Mouse (Mus musculus): Measurements from ENCODE around the gene Tldc2.

The Tldc2 gene

DNA sequence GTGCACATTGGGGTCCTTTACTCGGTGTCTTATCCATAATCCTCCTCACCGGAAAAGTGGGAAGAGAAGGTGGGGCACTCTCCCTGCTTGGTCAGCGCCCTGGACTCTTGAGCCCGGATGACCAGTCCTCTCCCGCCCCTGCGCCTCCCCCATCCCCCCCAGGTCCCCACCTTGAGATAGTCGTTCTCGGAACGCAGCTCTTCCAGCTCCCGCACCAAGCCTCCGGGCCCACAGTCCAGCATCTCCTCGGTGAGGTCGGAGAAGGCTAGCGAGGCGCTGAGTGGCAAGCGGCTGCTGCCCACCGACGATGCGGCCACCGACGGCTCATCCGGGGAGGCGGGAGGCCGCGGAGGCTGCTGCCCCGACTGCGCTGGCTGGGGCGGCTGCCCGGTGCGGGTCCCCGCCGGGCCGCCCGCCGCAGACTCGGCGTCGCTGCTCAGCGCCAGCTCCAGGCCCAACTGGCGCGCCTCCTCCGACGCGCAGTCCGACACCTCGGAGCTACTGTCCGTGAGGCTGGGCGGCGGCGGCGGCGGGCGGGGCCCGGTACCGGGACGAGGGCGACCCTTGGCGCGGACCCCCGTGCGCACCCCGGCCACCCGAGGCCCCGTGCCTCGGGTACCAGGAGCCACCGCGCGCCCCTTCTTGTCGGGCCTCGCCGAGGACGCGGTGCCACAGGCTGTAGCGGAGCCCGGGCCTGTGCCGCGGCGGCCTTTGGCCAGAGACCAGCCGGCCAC, 8.6 kb upstream of the Tldc2 start:
- DNase-seq (ENCODE audit: low spot score in 2 of 2) = no peak

DNA sequence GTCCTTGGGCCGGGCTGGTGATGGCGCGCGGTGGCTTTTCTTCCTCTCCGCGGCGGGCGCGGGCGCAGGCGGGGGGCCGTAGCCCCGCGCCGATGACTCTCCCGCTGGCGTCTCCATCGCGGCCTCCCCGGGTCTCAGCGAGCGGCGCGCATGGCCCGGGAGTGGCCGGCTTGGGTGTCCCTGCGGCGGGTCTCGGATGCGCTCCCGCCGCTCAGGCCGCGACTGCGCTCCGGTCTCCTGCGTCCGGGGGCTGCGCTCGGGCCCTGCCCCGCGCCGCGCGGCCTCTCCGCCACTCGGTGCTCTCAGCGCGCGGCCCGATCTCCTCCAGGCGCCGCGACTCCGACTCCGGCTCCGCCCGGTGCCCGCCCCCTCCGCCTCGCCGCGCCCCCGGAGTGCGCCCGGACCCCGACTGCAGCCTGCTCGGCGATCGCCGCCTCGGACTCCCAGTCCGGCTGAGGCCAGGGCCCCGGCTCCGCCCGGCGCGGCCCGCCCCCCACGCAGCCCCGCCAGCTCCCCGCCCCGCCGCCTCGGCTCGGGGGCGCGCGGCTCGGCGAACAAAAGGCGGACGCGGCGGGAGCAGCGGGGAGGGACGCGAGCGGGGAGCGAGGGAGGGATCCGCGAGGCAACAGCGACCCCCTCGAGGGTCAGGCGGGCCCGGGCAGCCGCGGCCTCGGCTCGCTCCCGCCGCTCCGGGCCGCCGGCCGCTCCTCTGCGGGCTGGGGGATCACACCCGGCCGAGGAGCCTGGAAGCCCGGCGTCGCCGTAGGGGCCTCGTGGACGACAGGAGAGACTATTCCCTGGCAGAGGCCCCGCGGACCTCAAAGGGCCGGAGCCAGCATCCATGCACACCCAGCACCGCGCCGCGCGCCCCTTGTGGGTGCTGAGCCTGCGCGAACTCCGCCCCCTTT, 7.8 kb upstream of the Tldc2 start, which contains the start of gene Soga1:
Gene Soga1, minus strand, starts transcription at position 462 of the 908 bp plus-strand sequence.
- peak in 1 of 2 experiments; percentile 73 for DNase-seq (ENCODE audit: low spot score in 2 of 2)

- DNase-seq (ENCODE audit: low spot score in 2 of 2) = no peak
Observed at GRCm38 (mm10) chr2:157079701-157080180, 7.1 kb upstream of the Tldc2 start.

DNA sequence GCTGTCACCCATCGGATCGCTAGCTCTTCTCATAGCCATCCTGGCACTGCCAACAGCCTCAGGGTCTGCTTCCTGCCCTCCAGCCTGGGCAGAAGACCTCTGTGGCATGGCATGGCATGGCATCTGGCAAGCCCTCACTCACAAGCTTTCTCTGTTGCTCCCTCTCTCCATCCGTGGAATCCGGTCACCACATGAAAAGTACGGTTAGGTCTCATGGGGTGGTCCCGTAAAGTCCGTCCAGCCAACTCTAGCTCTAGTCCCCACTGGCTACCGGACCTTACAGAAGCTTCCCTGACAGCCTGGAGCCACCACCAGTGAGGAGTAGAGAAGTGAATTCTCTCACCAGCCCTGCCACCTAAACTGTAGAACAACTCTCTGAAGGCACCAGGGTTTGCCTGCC, 5.5 kb upstream of the Tldc2 start:
- no peak for DNase-seq (ENCODE audit: low spot score in 2 of 2)

GRCm38 (mm10) chr2:157081960-157082359, 4.9 kb upstream of the Tldc2 start:
- DNase-seq (ENCODE audit: low spot score in 2 of 2) = no peak

GRCm38 (mm10) chr2:157084831-157085585, 1.8 kb upstream of the Tldc2 start:
- DNase-seq (ENCODE audit: low spot score in 2 of 2) = no peak

GRCm38 (mm10) chr2:157087536-157088317, 872 bp downstream of the Tldc2 start:
- peak; percentile 78 to 79 for DNase-seq (ENCODE audit: low spot score in 2 of 2)

DNA sequence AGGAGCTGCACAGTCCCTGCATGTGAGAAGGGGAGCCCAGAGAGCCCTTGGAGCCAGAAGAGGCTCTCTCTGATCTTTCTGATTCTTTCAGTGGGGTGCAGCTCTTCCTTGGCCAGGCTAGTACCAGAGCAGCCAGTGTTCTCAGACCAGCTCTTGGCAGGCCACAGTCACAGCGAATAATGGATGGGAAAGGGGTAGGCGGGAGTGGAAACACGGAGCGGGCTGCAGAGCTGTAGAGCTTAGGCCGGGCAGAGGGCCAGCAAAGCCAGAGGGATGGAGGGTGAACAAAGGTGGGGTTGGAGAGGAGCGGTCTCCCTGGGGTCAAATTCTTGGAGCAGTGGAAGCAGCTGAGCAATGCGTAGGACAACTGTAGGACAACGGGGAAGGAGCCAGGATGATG, 5.2 kb downstream of the Tldc2 start:
- no peak for DNase-seq (ENCODE audit: low spot score in 2 of 2)

DNA sequence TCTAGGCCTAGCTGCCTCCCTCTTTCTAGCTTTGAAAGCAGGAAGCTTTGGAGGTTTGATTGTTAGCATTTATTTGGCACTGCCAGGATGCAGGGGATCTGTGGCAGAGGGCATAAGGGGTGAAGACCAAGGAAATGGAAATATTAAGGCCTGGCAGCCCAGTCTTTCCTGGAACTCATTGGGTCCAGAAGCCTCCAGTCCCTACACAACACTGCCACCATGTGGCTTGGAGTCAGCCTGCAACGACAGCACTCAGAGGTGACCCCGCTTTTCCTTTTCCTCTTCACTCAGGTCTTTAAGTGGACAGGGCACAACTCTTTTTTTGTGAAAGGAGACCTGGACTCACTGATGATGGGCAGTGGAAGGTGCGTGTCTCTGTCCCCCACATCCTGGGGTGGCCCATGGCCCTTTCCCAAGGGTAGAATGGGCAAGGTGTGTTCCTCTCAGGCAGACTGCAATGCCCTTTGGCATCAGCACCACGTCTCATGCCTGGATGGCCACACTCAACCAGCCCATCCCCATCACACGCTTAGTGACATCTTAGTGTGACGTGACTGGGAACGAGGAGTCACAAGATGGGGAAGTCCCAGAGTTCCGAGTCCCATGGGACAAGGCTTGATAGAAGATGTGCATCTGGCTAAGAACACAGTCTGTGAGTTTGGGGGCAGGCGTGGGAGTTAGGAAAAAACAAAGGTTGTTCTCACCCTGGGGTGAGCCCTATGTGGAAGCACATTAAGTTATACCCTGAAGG, 8.3 kb downstream of the Tldc2 start:
- DNase-seq (ENCODE audit: low spot score in 2 of 2) = peak in 1 of 2 experiments; percentile 65

GRCm38 (mm10) chr2:157099532-157100318, 12.9 kb downstream of the Tldc2 start:
- DNase-seq (ENCODE audit: low spot score in 2 of 2) = no peak

DNA sequence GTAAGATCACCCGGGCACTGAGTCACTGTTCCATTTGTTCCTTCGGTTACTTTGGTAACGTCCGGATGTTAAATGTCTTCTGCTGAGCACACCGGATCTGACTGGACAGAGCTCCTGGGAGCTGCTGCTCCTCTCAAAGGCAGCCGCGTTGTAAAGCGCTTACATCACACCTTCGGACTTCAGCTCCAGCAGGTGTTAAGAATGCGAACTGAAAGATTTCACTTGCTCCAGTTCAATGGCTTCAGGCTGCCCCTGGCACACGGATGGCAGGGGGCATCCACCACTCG, 13.4 kb downstream of the Tldc2 start:
- no peak for DNase-seq (ENCODE audit: low spot score in 2 of 2)

- no peak for DNase-seq (ENCODE audit: low spot score in 2 of 2)
Observed at GRCm38 (mm10) chr2:157101650-157102049, 14.8 kb downstream of the Tldc2 start.

DNA sequence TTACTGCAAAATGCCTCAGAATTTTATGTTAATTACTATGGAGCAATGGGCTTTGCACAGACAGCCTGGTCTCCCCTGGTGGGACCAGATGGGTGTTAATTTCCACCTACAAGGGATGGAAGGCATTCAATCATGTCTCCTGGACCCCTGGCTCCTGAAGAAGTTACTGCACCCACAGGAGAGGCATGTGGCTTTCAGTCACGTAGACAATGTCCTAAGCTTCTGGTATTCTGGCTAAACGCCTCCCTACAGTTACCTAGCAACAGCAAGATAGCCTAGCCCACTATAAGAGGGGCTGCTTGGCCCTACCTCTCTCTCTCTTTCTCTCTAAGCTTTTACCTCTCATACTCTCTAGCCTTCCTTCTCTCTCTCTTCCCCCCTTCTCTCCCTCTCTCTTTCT, 15.4 kb downstream of the Tldc2 start:
- DNase-seq (ENCODE audit: low spot score in 2 of 2) = no peak

GRCm38 (mm10) chr2:157104454-157104853, 17.6 kb downstream of the Tldc2 start:
- DNase-seq (ENCODE audit: low spot score in 2 of 2) = no peak

DNA sequence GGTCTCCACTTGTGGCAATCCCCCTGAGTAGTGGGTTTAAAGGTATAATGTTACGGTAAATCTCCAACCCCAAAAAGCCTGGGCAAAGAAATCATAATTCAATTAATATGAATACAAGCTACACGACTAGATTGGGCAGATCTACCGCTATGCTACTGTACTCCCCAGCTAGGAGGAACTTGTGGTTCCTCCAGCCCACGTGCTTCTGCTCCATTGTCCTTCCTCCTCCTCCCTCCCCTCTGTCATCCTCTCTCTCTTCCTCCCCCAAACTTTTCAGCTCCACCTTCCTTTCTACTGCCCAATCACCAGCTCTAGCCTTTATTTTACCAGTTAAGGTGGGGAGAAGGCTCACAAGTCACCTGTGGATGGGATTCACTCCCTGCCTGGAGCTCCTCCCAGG, 21.4 kb downstream of the Tldc2 start:
- no peak for DNase-seq (ENCODE audit: low spot score in 2 of 2)

GRCm38 (mm10) chr2:157116964-157117363, 30.1 kb downstream of the Tldc2 start:
- DNase-seq (ENCODE audit: low spot score in 2 of 2) = no peak

DNA sequence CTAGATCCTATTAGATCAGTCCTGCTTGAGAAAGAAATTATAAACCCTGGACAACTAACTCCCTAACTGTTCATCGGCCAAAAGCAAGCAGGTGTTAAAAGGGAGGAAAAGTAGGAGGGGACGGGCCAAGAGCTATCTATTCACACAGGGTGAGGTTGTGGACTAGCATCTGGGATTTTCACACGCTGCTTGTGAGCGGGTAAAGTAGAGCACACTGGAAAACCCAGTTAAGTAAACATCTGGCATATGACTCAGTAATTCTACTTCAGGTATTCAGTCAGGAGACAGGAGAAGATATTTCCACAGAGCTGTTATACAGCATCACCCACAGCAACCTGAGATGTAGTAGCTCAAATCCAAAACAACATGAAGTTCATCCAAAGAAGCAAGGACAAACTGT, 31.7 kb downstream of the Tldc2 start:
- DNase-seq (ENCODE audit: low spot score in 2 of 2) = no peak

- no peak for DNase-seq (ENCODE audit: low spot score in 2 of 2)
Observed at GRCm38 (mm10) chr2:157119075-157119474, 32.2 kb downstream of the Tldc2 start.

GRCm38 (mm10) chr2:157121766-157122165, 34.9 kb downstream of the Tldc2 start:
- DNase-seq (ENCODE audit: low spot score in 2 of 2) = no peak

DNA sequence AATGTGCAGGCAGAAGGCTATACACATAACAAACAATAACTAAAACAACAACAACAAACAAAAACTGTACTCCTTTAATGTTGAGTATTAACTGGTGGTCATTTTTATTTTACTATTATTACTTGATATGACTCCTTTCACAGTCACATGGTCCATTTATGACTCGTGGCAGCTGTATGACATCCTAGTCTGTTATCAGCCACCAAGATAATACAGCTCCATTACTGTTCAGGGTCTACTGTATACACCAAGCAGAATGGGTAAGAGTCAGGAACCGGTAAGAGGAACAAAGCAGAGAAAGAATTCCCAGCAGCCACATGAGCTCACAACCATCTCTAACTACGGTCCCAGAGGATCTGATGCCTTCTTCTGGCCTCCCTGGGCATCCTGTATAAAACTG, 38.4 kb downstream of the Tldc2 start:
- no peak for DNase-seq (ENCODE audit: low spot score in 2 of 2)
